Mouse (Mus musculus) c-Kit-negative CD71-positive TER-119-positive erythroid progenitor cells, embryonic 14.5 days (primary cell): Measurements from ENCODE around the gene Fbxw4.

Source experiments
- DNase-seq: peaks from one replicate; pipeline ENCODE4 v3.0.0-alpha.2; 2013; ENCODE audit warnings: low read depth, low spot score

Fbxw4 gene

DNA sequence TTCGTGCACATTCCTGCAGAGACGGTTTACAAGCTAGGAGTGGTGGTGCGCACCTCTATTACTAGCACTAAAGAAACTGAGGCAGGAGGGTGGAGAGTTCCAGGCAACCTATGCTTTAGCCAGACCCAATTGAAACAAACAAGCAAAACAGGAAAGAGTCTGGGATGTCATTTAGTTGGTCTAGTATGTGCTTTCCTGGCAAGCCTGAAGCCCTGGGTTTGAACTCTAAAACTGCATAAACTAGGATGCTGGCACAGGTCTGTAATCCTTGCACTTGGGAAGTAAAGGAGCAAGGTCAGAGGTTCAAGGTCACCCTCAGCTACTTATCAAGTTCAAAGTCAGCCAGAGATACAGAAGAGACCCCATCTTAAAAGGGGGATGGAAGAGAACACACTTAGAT lies 118.1 kb downstream of the Fbxw4 start:
- no peak for DNase-seq

DNA sequence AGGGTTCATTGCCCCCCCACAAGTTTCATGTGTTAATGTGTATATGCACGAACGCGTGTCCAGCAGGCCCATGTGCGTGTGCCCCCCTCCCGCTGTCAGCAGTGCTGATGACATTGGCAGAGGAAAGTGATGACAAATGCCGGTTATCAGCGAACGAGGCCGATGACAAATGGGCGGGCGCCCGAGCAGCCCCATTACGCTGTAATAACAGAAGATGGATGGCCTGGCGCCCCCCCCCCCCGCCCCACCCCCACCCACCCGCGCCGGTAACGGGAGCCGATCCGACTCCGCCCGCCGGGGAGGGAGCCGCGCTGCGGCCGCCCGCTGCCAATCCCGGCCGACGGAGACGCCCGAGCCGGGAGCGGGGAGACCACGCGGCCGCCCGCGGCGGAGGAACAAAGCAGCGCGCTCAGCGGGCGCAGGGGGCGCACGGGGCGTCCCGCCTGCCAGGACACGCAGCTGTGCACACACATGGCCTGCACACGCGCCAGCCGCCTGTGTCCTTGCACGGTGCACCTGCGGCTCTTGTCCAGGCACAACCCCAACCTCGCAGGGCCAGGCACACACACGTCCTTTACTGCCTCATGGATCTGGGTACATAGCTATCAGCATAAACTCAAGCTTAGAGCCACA lies 118.6 kb downstream of the Fbxw4 start:
- DNase-seq = no peak

DNA sequence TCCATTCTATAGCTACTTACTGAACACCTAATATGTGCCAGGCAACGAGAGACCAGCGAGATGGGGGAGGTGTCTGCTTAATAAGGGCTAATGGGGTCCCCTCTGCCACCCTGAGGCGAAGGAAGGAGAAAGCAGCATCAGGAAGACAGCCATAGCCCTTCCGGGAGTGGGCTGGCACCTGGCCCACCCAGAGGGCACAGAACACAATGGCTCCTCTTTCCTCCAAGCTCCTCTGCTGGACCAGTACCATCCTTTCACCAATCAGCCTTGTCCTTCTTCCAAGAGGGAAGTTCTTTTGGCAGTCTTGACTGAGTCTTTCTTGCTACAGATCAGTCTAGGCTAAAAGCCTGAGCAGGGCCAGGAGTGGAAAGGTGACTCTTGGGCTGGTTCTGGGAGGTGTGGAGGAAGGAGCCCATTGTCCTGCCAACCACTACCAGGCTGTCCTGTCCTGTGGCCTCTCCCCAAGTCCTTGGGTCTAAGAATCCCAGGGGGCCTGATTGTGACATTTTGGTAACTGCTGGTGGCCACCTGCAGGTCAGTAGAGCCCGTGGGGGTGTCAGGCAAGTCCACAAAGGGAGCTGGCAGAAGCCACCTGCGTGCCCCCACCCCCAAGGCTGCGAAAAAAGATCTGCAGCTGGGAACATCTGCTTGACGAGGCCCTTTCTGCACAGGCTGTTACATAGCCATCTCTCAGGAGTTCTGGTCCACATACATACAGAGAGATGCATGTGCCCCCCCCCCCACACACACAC lies 119.3 kb downstream of the Fbxw4 start:
- DNase-seq = no peak

DNA sequence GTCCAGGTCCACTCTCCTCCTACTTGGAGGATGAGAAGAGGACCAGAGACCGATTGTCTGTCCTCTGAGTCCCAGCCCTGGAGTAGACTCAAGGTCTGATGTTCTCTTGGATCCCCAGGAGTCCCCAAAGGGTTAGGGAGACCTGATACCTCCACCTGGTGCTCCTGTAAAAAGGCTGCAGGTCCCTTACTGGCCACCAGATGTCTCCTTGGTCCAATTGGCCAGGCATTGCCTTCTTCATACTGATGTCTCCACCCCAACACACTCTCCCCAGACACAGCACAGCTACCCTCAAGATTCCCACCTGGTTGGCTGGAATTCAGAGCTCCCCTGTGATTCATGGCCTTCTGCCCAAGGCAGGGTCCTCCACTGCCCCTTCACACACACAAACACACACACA lies 122.6 kb downstream of the Fbxw4 start:
- peak; percentile 33 for DNase-seq

DNA sequence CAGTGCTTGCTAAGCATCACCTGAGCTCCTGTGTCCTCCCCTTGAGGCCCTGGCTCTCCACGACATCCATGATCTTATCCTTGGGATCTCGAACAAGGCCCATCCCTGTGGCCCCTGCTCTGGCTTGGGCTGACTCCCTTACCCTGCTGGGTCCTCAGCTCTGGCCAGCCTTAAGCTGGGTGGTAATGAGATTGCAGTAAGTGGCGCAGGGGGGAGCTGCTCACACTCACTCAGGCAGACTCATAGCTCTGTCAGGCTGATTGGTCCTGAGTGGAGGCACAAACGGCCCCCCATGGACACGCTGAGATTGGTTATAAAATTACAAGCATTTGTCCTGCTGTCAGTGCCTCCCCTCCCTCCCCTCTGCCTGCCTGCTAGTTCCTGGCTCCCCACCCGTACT lies 124.2 kb downstream of the Fbxw4 start:
- DNase-seq = no peak

DNA sequence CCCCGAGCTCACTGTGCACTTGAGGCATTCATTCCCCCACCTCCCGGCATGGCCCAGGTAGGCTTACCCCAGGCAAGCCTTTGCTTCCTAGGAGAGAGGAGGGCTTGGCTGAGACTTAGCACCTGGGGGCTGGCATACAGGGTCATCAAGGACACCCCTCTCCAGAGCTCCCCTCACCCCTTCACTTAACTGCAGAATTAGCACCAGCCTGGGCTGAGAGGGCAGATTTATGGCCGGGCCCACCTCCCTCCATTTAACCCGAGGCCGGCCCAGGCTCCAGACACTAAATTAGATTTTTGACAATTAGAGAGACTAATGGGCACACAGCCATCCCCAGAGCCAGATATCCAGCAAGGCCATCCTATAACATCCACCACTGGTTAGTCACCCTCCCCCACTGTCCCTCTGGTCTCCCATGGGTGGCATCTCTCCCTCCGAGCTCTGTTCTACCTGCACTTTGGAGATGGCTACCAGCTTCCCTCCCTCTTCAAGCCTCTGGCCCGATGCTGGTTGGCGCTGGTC lies 124.8 kb downstream of the Fbxw4 start:
- no peak for DNase-seq

DNA sequence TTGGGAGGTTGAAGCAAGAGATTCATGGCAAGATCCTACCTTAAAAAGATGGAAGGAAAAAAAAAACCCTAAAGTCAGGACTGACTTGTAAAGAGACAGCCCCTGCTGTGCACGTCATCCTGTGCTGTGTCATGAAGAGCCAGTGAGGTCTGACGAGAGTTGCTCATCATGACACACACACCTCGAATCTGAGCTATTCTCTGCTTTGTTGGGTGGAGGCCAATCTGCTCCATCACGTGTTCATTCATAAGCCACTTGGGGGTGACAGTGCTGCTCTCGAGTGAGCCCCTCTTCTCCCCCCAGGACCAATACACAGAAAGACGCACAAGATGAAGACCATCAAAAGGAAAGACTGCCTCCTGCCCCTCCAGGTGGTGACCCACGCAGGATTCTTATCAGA lies 126.5 kb downstream of the Fbxw4 start:
- DNase-seq = no peak

DNA sequence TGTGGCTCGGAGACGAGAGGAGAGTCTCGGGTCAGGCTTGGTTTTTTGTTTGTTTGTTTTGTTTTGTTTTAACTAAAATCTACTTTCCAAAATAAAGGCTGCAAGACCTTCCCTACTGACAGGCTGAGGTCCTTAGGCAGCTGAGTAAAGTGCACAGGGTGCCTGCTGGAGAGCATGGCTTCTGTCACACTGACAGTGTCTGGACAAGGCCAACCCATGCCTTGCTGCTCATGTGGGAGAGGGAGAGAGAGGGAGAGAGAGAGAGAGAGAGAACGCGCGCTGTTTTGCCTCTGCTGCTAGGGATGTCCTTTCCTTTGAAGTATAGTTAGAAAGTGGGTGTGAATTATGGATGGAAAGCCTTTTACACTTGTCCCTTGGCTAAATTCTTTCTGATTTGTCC lies 128.6 kb downstream of the Fbxw4 start:
- no peak for DNase-seq

DNA sequence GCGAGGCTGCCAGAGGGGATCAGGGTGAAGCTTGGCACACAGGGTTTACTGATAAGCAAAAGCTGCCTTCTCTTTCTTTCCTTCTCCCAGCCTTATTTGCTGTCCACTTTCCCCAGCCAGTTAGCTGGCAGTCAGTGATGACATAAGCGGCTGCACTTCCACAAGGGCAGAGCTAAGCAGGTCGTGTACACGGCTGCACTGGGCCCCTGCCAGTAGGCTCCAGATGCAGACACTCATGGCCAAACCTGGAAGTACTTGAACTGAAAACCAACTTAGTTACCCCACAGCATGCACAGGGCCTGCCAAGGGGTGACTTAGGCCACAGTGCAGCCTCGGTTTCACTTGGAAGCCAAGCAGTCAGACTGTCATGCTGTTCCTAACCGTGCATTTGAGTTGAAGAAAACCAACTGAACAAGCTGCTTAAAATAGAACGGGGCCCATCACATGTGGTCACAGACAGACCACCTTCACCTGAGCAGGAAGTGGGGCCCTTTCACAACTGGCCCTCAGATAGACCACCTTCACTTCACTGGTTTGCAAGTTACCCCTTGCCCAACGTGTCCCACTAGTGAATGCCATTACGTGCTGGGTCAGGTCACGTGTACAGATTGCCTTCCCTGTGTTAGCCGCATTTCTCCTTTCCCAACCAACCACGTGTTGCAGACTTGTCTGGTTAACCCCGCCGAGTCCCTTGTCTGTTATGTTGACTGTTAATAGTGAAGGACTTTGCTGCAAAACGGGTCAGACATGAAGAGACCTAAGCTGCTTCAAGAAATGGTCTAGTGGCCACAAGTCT lies 129.7 kb downstream of the Fbxw4 start:
- no peak for DNase-seq

DNA sequence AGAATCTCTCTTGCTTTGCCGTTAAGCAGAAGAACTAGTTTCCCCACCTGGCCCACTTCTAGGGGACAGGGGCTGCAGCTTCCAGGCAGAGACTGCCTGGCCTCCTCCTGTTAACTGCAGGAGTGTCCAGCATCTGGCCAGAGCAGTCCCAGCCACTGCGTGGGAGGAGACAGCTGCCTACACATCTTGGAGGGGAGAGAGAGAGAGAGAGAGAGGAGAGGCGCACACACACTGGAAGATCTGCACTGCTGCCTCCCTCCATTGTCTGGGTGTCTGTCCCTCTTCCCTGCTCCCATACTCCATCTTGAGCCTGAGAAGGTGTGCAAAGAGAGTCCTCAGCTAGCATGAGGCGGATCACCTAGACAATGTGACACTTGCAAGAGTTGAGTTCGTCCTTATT lies 130.8 kb downstream of the Fbxw4 start:
- no peak for DNase-seq
